Mouse (Mus musculus): ENCODE results near the gene Stk16. TPM values are rescaled to one million over a fixed set of nuclear protein-coding genes. Genes with fewer than 3 reads are reported as not detected.

Gene Stk16
- polyA plus RNA-seq, 1 experiment from 2014 or later: 151 TPM

Small RNAs within 50 kb of the gene (microRNA-seq; reads per million reads assigned to microRNA genes)
- not detected for gene Gm27943

Other genes starting within 250 kb of the Stk16 start
- gene Nhej1, start 85.6 kb upstream of the Stk16 start, polyA plus RNA-seq (2016; fragmentation: Nextera tagmentation; extraction: Ambion mirVana): 12.2 and 12.4 TPM in 2 replicates
- gene Slc23a3, start 76.9 kb upstream of the Stk16 start, polyA plus RNA-seq (2016; fragmentation: Nextera tagmentation; extraction: Ambion mirVana): not detected in 2 replicates
- gene Cnppd1, start 68.1 kb upstream of the Stk16 start, polyA plus RNA-seq (2016; fragmentation: Nextera tagmentation; extraction: Ambion mirVana): 41.0 and 43.6 TPM in 2 replicates
- 42.0 and 42.7 TPM in 2 replicates for gene Retreg2, start 68.1 kb upstream of the Stk16 start, polyA plus RNA-seq (2016; fragmentation: Nextera tagmentation; extraction: Ambion mirVana)
- gene Zfand2b, start 42.2 kb upstream of the Stk16 start, polyA plus RNA-seq (2016; fragmentation: Nextera tagmentation; extraction: Ambion mirVana): 26.8 and 29.0 TPM in 2 replicates
- 41.9 and 45.4 TPM in 2 replicates for gene Abcb6, start 30.4 kb upstream of the Stk16 start, polyA plus RNA-seq (2016; fragmentation: Nextera tagmentation; extraction: Ambion mirVana)
- gene Ankzf1, start 18.7 kb upstream of the Stk16 start, polyA plus RNA-seq (2016; fragmentation: Nextera tagmentation; extraction: Ambion mirVana): 20.9 and 24.1 TPM in 2 replicates
- 17.4 and 19.2 TPM in 2 replicates for gene Atg9a, start 18.6 kb upstream of the Stk16 start, polyA plus RNA-seq (2016; fragmentation: Nextera tagmentation; extraction: Ambion mirVana)
- gene Glb1l, start within 50 bp of the Stk16 start, polyA plus RNA-seq (2016; fragmentation: Nextera tagmentation; extraction: Ambion mirVana): 14.4 and 15.3 TPM in 2 replicates
- 11.0 and 13.7 TPM in 2 replicates for gene Tuba4a, start 9.0 kb downstream of the Stk16 start, polyA plus RNA-seq (2016; fragmentation: Nextera tagmentation; extraction: Ambion mirVana)
- gene A630095N17Rik, start 21.3 kb downstream of the Stk16 start, polyA plus RNA-seq (2016; fragmentation: Nextera tagmentation; extraction: Ambion mirVana): not detected in 2 replicates
- 28.0 and 28.6 TPM in 2 replicates for gene Dnajb2, start 25.6 kb downstream of the Stk16 start, polyA plus RNA-seq (2016; fragmentation: Nextera tagmentation; extraction: Ambion mirVana)
- gene Ptprn, start 53.7 kb downstream of the Stk16 start, polyA plus RNA-seq (2016; fragmentation: Nextera tagmentation; extraction: Ambion mirVana): 1.5 and 1.6 TPM in 2 replicates
- gene Resp18, start 67.6 kb downstream of the Stk16 start, polyA plus RNA-seq (2016; fragmentation: Nextera tagmentation; extraction: Ambion mirVana): 2.6 and 3.4 TPM in 2 replicates
- 124 and 126 TPM in 2 replicates for gene Dnpep, start 107.2 kb downstream of the Stk16 start, polyA plus RNA-seq (2016; fragmentation: Nextera tagmentation; extraction: Ambion mirVana)
- 2.6 and 4.3 TPM in 2 replicates for gene Des, start 149.5 kb downstream of the Stk16 start, polyA plus RNA-seq (2016; fragmentation: Nextera tagmentation; extraction: Ambion mirVana)
- 23.2 and 29.3 TPM in 2 replicates for gene Speg, start 164.5 kb downstream of the Stk16 start, polyA plus RNA-seq (2016; fragmentation: Nextera tagmentation; extraction: Ambion mirVana)
- gene Gmppa, start 225.1 kb downstream of the Stk16 start, polyA plus RNA-seq (2016; fragmentation: Nextera tagmentation; extraction: Ambion mirVana): 55.9 and 60.1 TPM in 2 replicates
- 3.1 and 3.4 TPM in 2 replicates for gene Asic4, start 239.6 kb downstream of the Stk16 start, polyA plus RNA-seq (2016; fragmentation: Nextera tagmentation; extraction: Ambion mirVana)

Measured in forebrain, embryonic 10.5 days (tissue).